Mouse (Mus musculus) CD8-positive naive resting alpha-beta T cell, adult 2 months (primary cell): ENCODE data around the gene Acp5.

Experiments
- DNase-seq, 2 experiments: peaks; one replicate each; pipeline ENCODE4 v3.0.0; 2022; ENCODE audit warnings: low read depth in 2 of 2, low spot score in 2 of 2

Gene Acp5

GRCm38 (mm10) chr9:22108194-22108593 lies 27.3 kb downstream of the Acp5 start:
- DNase-seq, result no peak

GRCm38 (mm10) chr9:22099922-22100321 lies 35.6 kb downstream of the Acp5 start:
- DNase-seq, result no peak

GRCm38 (mm10) chr9:22098993-22099696 lies 36.4 kb downstream of the Acp5 start, which contains the start of gene Cnn1:
Gene Cnn1 (plus strand): TSS chr9:22099216.
- DNase-seq, result no peak

- peak; percentile 77 to 85 for DNase-seq
Observed at GRCm38 (mm10) chr9:22095854-22096307, 39.6 kb downstream of the Acp5 start.

GRCm38 (mm10) chr9:22092746-22093145 lies 42.8 kb downstream of the Acp5 start:
- no peak for DNase-seq

- DNase-seq, result no peak
Observed at GRCm38 (mm10) chr9:22089986-22090385, 45.5 kb downstream of the Acp5 start.

- no peak for DNase-seq
Observed at GRCm38 (mm10) chr9:22089281-22089680, 46.2 kb downstream of the Acp5 start.

- no peak for DNase-seq
Observed at GRCm38 (mm10) chr9:22087034-22087618, 48.4 kb downstream of the Acp5 start.

- no peak for DNase-seq
Observed at GRCm38 (mm10) chr9:22086012-22086411, 49.5 kb downstream of the Acp5 start.

GRCm38 (mm10) chr9:22085022-22085834 lies 50.3 kb downstream of the Acp5 start, which contains the start of gene Ecsit:
Gene Ecsit (minus strand): TSS chr9:22085438.
- DNase-seq, result peak; percentile 77 to 88

- DNase-seq, result no peak
Observed at GRCm38 (mm10) chr9:22084667-22085021, 50.9 kb downstream of the Acp5 start.
